Mouse (Mus musculus): ENCODE measurements at regions not wholly inside any gene's neighbourhood (a gene's known extent, or its start where the extent isn't known, plus 50 kb on each side); places are given as distances from the start of the nearest gene placed in this dataset.

DNA sequence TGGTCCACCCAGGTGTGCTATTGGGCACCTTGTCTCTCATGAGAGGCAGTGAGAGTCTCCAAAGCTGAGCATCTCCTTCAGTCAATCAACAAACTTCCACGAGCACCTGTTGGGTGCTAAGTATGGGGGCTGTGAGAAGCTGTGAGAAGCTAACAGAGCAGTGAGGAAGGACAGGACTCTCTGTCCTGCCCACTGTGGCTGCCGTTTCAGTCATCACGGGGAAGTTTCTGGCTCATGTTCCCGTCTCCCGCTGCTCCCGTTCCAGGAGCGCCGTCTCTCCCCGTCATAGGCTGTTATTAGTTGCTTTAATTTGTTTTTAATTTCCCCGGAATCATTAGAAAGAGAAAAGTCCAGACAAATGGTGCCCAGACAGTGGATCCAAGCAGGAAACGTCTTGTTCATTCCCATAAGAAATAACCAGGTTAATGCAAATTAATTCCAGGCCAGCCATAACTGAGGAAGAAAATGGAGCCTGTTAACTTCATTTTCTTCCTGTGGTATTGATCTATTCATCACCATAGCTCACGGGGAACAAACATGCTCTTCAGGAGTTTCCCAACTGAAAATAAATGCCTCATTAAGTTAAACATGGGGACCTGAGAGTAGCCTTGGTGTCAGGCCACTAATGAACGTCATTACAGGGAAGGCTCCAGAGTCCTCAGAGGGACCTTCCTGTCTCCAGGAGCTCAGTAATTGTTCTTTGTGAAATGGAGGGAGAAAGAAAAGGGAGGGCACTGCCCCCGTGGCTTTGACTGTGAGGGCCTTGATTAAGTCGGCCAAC, 70.3 kb downstream of the Matn1 start:
- no peak overlapping the region for H3K4me3 ChIP-seq (replicated peaks; ENCODE audit: low read depth, low read length)
- DNase-seq (ENCODE audit: low spot score): no peak
- H3K9ac ChIP-seq (ENCODE audit: low read depth, low read length): no peak overlapping the region
- no peaks in the 10 kb centered on the region for H3K4me1 ChIP-seq (replicated peaks; ENCODE audit: insufficient read depth, low read length)
- no peaks in the 10 kb centered on the region for H3K36me3 ChIP-seq (ENCODE audit: insufficient read depth, low read length)
- ATAC-seq (replicated peaks; ENCODE audit: low FRiP score, low read depth): no peak
- no peak for TF ChIP-seq CTCF (IDR thresholded peaks at IDR 0.05; ENCODE audit: low read depth)
- no peak overlapping the region for H3K4me2 ChIP-seq (ENCODE audit: low read length)
- no peak overlapping the region for H3K27ac ChIP-seq
- no peaks in the 10 kb centered on the region for H3K27me3 ChIP-seq (ENCODE audit: insufficient read depth, low read length)
- no peaks in the 10 kb centered on the region for H3K9me3 ChIP-seq (replicated peaks; ENCODE audit: low read length)
- WGBS: 54% methylated on average over 15 of the region's 15 CpGs

- no peak overlapping the region for H3K4me3 ChIP-seq (replicated peaks; ENCODE audit: low read depth, low read length)
Measured at GRCm38 (mm10) chr4:131015156-131015555, 71.0 kb downstream of the Matn1 start.

GRCm38 (mm10) chr4:131023601-131024000, 79.4 kb downstream of the Matn1 start:
- Histone ChIP-seq H3K27ac (no peak overlapping the region), H3K4me1 (replicated peaks; ENCODE audit: insufficient read depth, low read length) (no peaks in the 10 kb centered on the region), H3K4me2 (ENCODE audit: low read length) (no peak overlapping the region), H3K4me3 (replicated peaks; ENCODE audit: low read depth, low read length) (no peak overlapping the region), H3K27me3 (ENCODE audit: insufficient read depth, low read length) (no peaks in the 10 kb centered on the region), H3K9me3 (replicated peaks; ENCODE audit: low read length) (no peaks in the 10 kb centered on the region), H3K36me3 (ENCODE audit: insufficient read depth, low read length) (no peaks in the 10 kb centered on the region), H3K9ac (ENCODE audit: low read depth, low read length) (no peak overlapping the region)
- TF ChIP-seq CTCF (IDR thresholded peaks at IDR 0.05; ENCODE audit: low read depth): no peak
- DNase-seq (ENCODE audit: low spot score): peak; percentile 22
- WGBS: 36% methylated on average over 6 of the region's 6 CpGs
- ATAC-seq (replicated peaks; ENCODE audit: low FRiP score, low read depth): no peak

More at GRCm38 (mm10) chr4:131015156-131015555, 71.0 kb downstream of the Matn1 start:
- DNase-seq (ENCODE audit: low spot score) (no peak), ATAC-seq (replicated peaks; ENCODE audit: low FRiP score, low read depth) (no peak)
- Histone ChIP-seq H3K27ac (no peak overlapping the region), H3K9ac (ENCODE audit: low read depth, low read length) (no peak overlapping the region), H3K36me3 (ENCODE audit: insufficient read depth, low read length) (no peaks in the 10 kb centered on the region), H3K4me1 (replicated peaks; ENCODE audit: insufficient read depth, low read length) (no peaks in the 10 kb centered on the region), H3K27me3 (ENCODE audit: insufficient read depth, low read length) (no peaks in the 10 kb centered on the region), H3K9me3 (replicated peaks; ENCODE audit: low read length) (no peaks in the 10 kb centered on the region), H3K4me2 (ENCODE audit: low read length) (no peak overlapping the region)
- TF ChIP-seq CTCF (IDR thresholded peaks at IDR 0.05; ENCODE audit: low read depth): no peak
- 60% methylated on average over 2 of the region's 2 CpGs for WGBS

DNA sequence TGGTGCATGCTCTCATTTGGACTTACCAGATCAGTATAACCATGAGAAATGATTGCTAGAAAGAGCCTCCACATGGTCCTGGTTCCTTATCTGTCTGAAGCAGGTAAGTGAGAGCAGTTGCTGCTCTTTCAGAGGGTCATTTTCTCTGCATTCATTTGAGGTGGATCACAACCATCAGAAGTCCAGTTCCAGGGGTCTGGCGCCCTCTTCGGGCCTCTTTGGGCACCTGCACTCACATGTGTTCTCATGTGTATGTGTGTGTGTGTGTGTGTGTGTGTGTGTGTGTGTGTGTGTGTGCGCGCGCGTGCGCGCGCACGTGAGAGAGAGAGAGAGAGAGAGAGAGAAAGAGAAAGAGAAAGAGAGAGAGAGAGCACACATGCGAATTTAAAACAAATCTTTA, 92.1 kb downstream of the Matn1 start:
- Histone ChIP-seq H3K27me3 (ENCODE audit: insufficient read depth, low read length) (no peaks in the 10 kb centered on the region), H3K27ac (no peak overlapping the region), H3K4me1 (replicated peaks; ENCODE audit: insufficient read depth, low read length) (no peaks in the 10 kb centered on the region), H3K4me2 (ENCODE audit: low read length) (no peak overlapping the region), H3K36me3 (ENCODE audit: insufficient read depth, low read length) (no peaks in the 10 kb centered on the region), H3K9me3 (replicated peaks; ENCODE audit: low read length) (no peaks in the 10 kb centered on the region), H3K9ac (ENCODE audit: low read depth, low read length) (no peak overlapping the region), H3K4me3 (replicated peaks; ENCODE audit: low read depth, low read length) (no peak overlapping the region)
- ATAC-seq (replicated peaks; ENCODE audit: low FRiP score, low read depth): no peak
- peak; percentile 32 for TF ChIP-seq CTCF (IDR thresholded peaks at IDR 0.05; ENCODE audit: low read depth)
- DNase-seq (ENCODE audit: low spot score): no peak
- 92% methylated on average over 11 of the region's 11 CpGs for WGBS

DNA sequence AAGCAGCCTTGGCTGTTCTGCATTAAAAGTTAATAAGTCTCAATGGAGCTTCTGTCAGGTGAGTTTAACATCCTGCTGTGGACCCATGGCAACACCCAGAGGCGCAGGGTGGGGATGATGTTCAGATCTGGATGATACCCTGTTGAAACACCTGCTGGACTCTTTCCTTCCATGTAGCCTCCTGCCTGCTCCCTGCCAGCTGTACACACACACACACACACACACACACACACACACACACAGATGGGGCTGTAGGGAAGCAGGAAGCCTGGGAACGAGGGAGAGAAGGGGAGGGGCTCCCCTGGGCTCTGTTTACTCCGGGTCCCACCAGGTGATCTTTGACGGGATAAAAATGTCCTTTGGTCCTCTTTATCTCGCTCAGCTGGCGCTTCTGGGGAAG, 93.0 kb downstream of the Matn1 start:
- H3K27me3 ChIP-seq (ENCODE audit: insufficient read depth, low read length): no peaks in the 10 kb centered on the region
- no peak overlapping the region for H3K9ac ChIP-seq (ENCODE audit: low read depth, low read length)
- no peak overlapping the region for H3K4me2 ChIP-seq (ENCODE audit: low read length)
- H3K4me3 ChIP-seq (replicated peaks; ENCODE audit: low read depth, low read length): no peak overlapping the region
- no peaks in the 10 kb centered on the region for H3K9me3 ChIP-seq (replicated peaks; ENCODE audit: low read length)
- 13% methylated on average over 6 of the region's 6 CpGs for WGBS
- no peak for TF ChIP-seq CTCF (IDR thresholded peaks at IDR 0.05; ENCODE audit: low read depth)
- DNase-seq (ENCODE audit: low spot score) (no peak), ATAC-seq (replicated peaks; ENCODE audit: low FRiP score, low read depth) (no peak)
- no peak overlapping the region for H3K27ac ChIP-seq
- H3K36me3 ChIP-seq (ENCODE audit: insufficient read depth, low read length): no peaks in the 10 kb centered on the region
- no peaks in the 10 kb centered on the region for H3K4me1 ChIP-seq (replicated peaks; ENCODE audit: insufficient read depth, low read length)

DNA sequence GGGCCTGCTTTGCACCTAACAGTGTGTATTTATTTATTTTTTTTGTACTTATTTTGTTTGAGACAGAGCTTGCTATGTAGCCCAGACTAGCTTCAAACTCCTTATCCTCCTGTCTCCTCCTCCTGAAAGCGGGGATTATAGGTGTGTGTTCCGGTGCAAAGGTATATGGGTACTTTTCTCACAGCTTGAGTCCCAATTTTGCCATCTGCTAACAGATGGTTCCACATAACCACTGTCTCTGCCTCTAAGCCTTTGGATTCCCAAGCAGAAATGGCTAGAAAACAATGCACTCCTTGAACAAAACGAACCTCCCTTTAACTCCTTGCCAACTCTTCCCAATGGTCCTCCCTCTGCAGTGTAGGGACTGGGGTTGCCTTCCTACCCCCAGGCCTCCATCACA, 95.5 kb downstream of the Matn1 start:
- DNase-seq (ENCODE audit: low spot score) (no peak), ATAC-seq (replicated peaks; ENCODE audit: low FRiP score, low read depth) (no peak)
- no peaks in the 10 kb centered on the region for H3K27me3 ChIP-seq (ENCODE audit: insufficient read depth, low read length)
- no peak overlapping the region for H3K9ac ChIP-seq (ENCODE audit: low read depth, low read length)
- H3K27ac ChIP-seq: no peak overlapping the region
- H3K9me3 ChIP-seq (replicated peaks; ENCODE audit: low read length): no peaks in the 10 kb centered on the region
- no peaks in the 10 kb centered on the region for H3K36me3 ChIP-seq (ENCODE audit: insufficient read depth, low read length)
- H3K4me2 ChIP-seq (ENCODE audit: low read length): no peak overlapping the region
- no peak for TF ChIP-seq CTCF (IDR thresholded peaks at IDR 0.05; ENCODE audit: low read depth)
- no peaks in the 10 kb centered on the region for H3K4me1 ChIP-seq (replicated peaks; ENCODE audit: insufficient read depth, low read length)
- 86% methylated on average over 3 of the region's 3 CpGs for WGBS
- no peak overlapping the region for H3K4me3 ChIP-seq (replicated peaks; ENCODE audit: low read depth, low read length)

GRCm38 (mm10) chr4:131041210-131041609, 97.0 kb downstream of the Matn1 start:
- no peak overlapping the region for H3K4me3 ChIP-seq (replicated peaks; ENCODE audit: low read depth, low read length)
- WGBS: 54% methylated on average over 2 of the region's 2 CpGs
- DNase-seq (ENCODE audit: low spot score) (no peak), ATAC-seq (replicated peaks; ENCODE audit: low FRiP score, low read depth) (no peak)
- no peaks in the 10 kb centered on the region for H3K36me3 ChIP-seq (ENCODE audit: insufficient read depth, low read length)
- no peaks in the 10 kb centered on the region for H3K9me3 ChIP-seq (replicated peaks; ENCODE audit: low read length)
- TF ChIP-seq CTCF (IDR thresholded peaks at IDR 0.05; ENCODE audit: low read depth): no peak
- no peak overlapping the region for H3K27ac ChIP-seq
- no peaks in the 10 kb centered on the region for H3K27me3 ChIP-seq (ENCODE audit: insufficient read depth, low read length)
- H3K4me2 ChIP-seq (ENCODE audit: low read length): no peak overlapping the region
- no peak overlapping the region for H3K9ac ChIP-seq (ENCODE audit: low read depth, low read length)
- no peaks in the 10 kb centered on the region for H3K4me1 ChIP-seq (replicated peaks; ENCODE audit: insufficient read depth, low read length)
